Mouse (Mus musculus): ENCODE data around the gene Chchd2.

DNA sequence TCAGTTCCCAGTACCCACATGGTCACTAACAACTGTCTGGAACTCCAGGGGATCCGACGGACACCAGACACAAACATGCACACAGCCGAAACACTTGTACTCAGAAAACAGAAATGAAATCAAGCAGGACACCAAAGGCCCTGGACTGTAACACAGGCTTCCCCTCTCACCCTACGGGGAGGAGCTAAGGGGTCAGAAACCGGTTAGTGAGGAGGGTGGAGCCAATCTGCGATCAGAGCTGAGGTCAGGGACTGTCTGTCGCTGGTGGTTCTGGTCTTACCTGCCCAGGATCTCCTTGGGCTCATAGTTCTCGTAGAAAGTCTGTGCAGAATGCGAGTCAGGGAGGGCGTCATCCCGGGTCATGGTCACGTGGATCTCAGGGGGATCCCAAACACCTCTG lies 13.3 kb downstream of the Chchd2 start:
- no peak for TF ChIP-seq CTCF (IDR thresholded peaks at IDR 0.05; ENCODE audit: borderline replicate concordance, insufficient read depth, low read length)
- no peak for TF ChIP-seq POLR2A (IDR thresholded peaks at IDR 0.05; ENCODE audit: low read depth, low read length)

Measured in embryonic fibroblast, embryonic 13.5 days (primary cell).